Mouse (Mus musculus): ENCODE results near the gene Mob3c.

Gene Mob3c

GRCm38 (mm10) chr4:115827888-115828571 is at the start of gene Mob3c:
Mob3c (plus strand) TSS chr4:115828092.
- CTCF ChIA-PET = interaction anchor here (0.9 to 1.5 kb wide), 2 partner anchors 9 to 12 kb away, joined by 3 read pairs; no protein-coding TSS in a partner anchor

GRCm38 (mm10) chr4:115780269-115780668 is 47.6 kb upstream of the Mob3c start:
- CTCF ChIA-PET = no interaction called here

GRCm38 (mm10) chr4:115780918-115781317 is 47.0 kb upstream of the Mob3c start, which contains the start of gene Tex38:
Tex38 (minus strand) TSS chr4:115781018.
- CTCF ChIA-PET = no interaction called here

GRCm38 (mm10) chr4:115782026-115782805 is 45.7 kb upstream of the Mob3c start:
- CTCF ChIA-PET = interaction anchor here (0.6 kb wide), 1 partner anchor 27 kb away, joined by 3 read pairs; no protein-coding TSS in a partner anchor

GRCm38 (mm10) chr4:115784769-115785510 is 43.0 kb upstream of the Mob3c start, which contains the start of gene Atpaf1:
Atpaf1 (plus strand) TSS chr4:115784812.
- CTCF ChIA-PET = no interaction called here

GRCm38 (mm10) chr4:115785511-115786034 is 42.3 kb upstream of the Mob3c start:
- CTCF ChIA-PET = no interaction called here

GRCm38 (mm10) chr4:115790864-115791263 is 37.0 kb upstream of the Mob3c start:
- CTCF ChIA-PET = no interaction called here

GRCm38 (mm10) chr4:115795360-115795759 is 32.5 kb upstream of the Mob3c start:
- CTCF ChIA-PET = interaction anchor here (0.6 kb wide), 1 partner anchor 17 kb away, joined by 4 read pairs; no protein-coding TSS in a partner anchor

GRCm38 (mm10) chr4:115799981-115800380 is 27.9 kb upstream of the Mob3c start:
- CTCF ChIA-PET = no interaction called here

- CTCF ChIA-PET = no interaction called here
Observed at GRCm38 (mm10) chr4:115812326-115812725, 15.6 kb upstream of the Mob3c start.

GRCm38 (mm10) chr4:115815606-115816005 is 12.3 kb upstream of the Mob3c start:
- CTCF ChIA-PET = no interaction called here

- CTCF ChIA-PET = no interaction called here
Observed at GRCm38 (mm10) chr4:115820199-115820598, 7.7 kb upstream of the Mob3c start.

- CTCF ChIA-PET = no interaction called here
Observed at GRCm38 (mm10) chr4:115820944-115821343, 6.9 kb upstream of the Mob3c start.

- CTCF ChIA-PET = no interaction called here
Observed at GRCm38 (mm10) chr4:115821431-115821830, 6.5 kb upstream of the Mob3c start.

- CTCF ChIA-PET = no interaction called here
Observed at GRCm38 (mm10) chr4:115821928-115822327, 6.0 kb upstream of the Mob3c start.

- CTCF ChIA-PET = no interaction called here
Observed at GRCm38 (mm10) chr4:115824178-115824577, 3.7 kb upstream of the Mob3c start.

GRCm38 (mm10) chr4:115825271-115825670 is 2.6 kb upstream of the Mob3c start:
- CTCF ChIA-PET = no interaction called here

- CTCF ChIA-PET = no interaction called here
Observed at GRCm38 (mm10) chr4:115827066-115827465, 826 bp upstream of the Mob3c start.

GRCm38 (mm10) chr4:115827535-115827887 is 381 bp upstream of the Mob3c start:
- CTCF ChIA-PET = no interaction called here

GRCm38 (mm10) chr4:115828572-115828902 is 645 bp downstream of the Mob3c start:
- CTCF ChIA-PET = interaction anchor here (0.9 to 1.5 kb wide), 2 partner anchors 10 to 11 kb away, joined by 3 read pairs; no protein-coding TSS in a partner anchor

- CTCF ChIA-PET = interaction anchor here (1.5 kb wide), 1 partner anchor 9 kb away, joined by 4 read pairs; the partner anchor contains the start of gene Mknk1
Observed at GRCm38 (mm10) chr4:115830491-115830890, 2.6 kb downstream of the Mob3c start.

- CTCF ChIA-PET = no interaction called here
Observed at GRCm38 (mm10) chr4:115831221-115831620, 3.3 kb downstream of the Mob3c start.
